Mouse (Mus musculus) cortical plate, adult 2 months (tissue): ENCODE results near the gene Chp2.

ENCODE experiments used
- CTCF ChIP-seq: fragments of 200-500 bp; IDR thresholded peaks from 2 replicates; pipeline ENCODE4 v1.5.1; 2011; ENCODE audit warnings: mild to moderate bottlenecking, control low read depth, low read length; ENCODE audit not compliant: insufficient read depth; ENCODE audit errors: extremely low read depth
- POLR2A ChIP-seq: fragments of 200-500 bp; IDR thresholded peaks from 2 replicates; pipeline ENCODE4 v1.6.1; 2011; ENCODE audit warnings: mild to moderate bottlenecking, low read length, control low read depth; ENCODE audit not compliant: insufficient read depth; ENCODE audit errors: extremely low read depth

GRCm38 (mm10) chr7:122180720-122181119, 38.6 kb upstream of the Chp2 start:
- no peak for TF ChIP-seq POLR2A
- TF ChIP-seq CTCF, result no peak
